Mouse (Mus musculus) yolk sac, embryonic 10.5 days (tissue): ENCODE results near the gene Ddx50.
"Not testable (repeated sequence)": the region's sequence is repeated elsewhere in the genome, so short reads cannot be mapped to it uniquely, and the experiment has no call there.

ENCODE experiments used
- DNase-seq: peaks from one replicate; pipeline ENCODE4 v3.0.0-alpha.2; 2017; ENCODE audit warnings: low spot score

Ddx50 gene

DNA sequence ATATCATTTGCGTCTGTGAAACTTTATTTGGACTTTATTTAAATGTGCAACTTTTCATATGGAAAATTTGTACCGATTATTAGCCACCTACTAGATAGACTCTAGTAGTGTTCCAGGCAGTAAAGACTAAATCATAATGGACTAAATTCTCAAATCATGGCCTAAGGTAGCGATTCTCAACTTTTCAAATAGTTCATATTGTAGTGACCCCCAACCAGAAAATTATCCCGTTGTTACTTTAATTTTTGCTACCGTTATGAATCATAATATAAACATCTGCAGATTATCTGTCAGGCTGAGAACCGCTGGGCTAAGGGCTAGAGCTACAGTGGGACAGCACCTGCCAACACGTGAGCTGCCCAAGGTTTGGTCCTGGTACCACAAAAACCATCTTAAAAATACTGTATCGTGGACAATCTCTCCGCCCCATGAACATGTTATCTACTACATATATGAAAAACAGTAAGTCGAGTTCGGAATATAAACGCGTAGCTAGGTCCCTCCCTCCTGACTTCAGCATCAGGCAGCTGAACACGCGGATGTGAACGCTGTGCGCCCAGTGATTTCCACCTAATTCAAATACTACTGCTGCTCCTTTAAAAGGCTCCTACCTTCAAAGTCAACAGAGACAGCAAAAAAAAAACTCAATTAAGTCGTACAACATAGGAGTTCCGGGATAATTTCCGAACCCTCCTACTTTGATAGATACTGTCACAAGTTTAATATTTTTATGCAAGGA, 49.8 kb downstream of the Ddx50 start:
- no peak for DNase-seq

DNA sequence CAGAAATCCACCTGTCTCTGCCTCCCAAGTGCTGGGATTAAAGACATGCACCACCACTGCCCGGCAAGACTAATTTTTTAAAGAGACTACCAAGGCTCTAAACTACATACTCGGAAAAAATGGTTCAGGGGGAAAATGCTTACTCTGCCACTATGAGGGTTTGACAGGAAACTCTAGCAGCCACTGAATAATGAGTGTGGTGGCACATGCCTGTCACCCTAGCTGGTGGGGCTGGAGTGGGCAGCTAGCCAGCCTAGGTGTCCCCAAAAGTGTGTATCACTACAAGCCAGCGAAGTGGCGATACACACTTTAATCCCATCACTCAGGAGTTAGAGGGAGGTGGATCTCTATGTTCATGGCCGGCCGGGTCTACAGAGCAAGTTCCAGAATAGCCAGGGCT, 51.0 kb downstream of the Ddx50 start:
- DNase-seq = no peak

DNA sequence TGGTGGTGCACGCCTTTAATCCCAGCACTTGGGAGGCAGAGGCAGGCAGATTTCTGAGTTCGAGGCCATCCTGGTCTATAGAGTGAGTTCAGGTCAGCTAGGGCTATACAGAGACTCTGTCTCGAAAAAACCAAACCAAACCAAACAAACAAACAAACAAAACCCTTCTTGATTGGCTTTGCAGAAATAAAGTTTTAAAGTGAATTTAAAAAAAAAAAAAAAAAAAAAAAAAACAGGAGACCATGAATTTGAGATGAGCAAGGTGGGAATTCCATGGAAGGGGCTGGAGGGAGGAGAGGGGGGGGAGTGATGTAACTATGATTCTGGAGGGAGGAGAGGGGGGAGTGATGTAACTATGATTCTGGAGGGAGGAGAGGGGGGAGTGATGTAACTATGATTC, 51.7 kb downstream of the Ddx50 start:
- not testable (repeated sequence) for DNase-seq

GRCm38 (mm10) chr10:62592496-62592895, 58.5 kb downstream of the Ddx50 start:
- DNase-seq = no peak

- peak; percentile 67 for DNase-seq
Observed at GRCm38 (mm10) chr10:62590200-62590599, 60.8 kb downstream of the Ddx50 start.

DNA sequence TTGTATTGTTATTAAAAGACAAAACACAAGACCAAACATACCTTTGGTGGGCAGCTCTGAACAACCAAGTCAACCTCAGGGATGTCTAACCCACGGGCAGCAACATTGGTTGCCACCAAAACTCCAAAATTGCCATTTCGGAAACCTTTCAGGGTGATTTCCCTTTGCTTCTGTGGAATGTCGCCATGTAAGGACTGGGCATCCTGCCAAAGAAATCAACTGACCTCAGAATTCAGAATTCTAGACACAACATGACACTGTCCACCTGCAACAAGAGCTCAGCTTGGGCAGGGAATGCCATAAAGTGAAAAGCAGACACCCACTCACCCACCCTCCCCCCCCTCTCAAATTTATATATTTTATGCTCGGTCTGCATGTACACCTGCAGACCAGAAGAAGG, 62.4 kb downstream of the Ddx50 start:
- DNase-seq = no peak

DNA sequence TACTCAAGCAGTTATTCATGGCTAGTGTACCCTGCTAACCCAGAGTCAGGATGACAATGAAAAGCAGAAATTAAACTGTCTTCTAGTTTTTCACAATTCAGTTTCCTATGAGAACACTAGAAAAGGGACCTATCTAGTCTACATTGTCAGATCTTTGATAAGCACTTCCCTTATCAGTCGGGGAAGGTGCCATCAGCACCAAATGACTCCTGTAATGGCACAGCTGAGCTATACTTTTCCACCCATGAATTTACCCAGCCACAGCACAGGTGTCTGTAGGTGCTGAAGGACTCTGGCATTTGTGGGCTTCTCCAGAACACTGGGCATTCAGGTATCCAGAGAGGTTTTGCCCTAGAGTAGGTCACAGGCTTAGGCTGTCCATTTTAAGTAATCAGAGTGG, 67.8 kb downstream of the Ddx50 start:
- DNase-seq = no peak

DNA sequence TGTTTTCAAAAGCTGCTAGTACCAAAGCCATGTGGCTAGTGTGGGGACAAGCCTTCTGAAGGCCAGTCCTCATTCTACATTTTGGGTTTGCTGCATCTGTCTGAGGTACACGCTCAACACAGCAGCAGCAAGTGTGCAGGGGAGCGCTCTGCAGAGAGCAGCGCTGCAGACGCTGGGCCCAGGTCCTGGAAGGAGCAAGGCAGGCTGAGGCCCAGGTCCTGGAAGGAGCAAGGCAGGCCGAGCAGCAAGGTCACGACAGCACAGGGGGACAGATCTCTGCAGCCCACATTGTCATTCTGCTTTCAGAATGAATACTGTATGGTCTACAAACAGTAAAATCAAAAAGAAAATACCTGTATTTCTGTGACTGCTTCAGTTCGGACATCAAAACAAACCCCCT, 68.3 kb downstream of the Ddx50 start:
- no peak for DNase-seq

DNA sequence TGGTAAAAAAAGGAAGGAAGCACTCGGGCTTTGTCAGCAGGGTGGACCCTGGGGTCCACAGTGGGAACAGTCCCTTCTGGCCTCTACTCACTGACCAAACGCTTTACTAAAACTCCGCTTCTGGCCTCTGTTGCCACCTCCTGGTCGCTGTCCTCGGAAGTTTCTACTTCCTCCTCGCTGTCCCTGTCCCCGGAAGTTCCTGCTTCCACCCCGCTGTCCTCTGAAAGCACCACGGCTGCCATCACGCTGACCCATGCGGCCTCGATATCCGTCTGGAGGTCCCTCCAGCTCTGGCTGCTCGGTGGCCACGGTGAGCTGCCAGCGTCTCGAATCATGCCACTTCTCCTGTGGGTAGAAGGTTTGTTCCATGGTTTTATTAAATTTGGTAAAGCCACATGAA, 68.8 kb downstream of the Ddx50 start:
- no peak for DNase-seq

- DNase-seq = not testable (repeated sequence)
Observed at GRCm38 (mm10) chr10:62579129-62579528, 71.9 kb downstream of the Ddx50 start.

DNA sequence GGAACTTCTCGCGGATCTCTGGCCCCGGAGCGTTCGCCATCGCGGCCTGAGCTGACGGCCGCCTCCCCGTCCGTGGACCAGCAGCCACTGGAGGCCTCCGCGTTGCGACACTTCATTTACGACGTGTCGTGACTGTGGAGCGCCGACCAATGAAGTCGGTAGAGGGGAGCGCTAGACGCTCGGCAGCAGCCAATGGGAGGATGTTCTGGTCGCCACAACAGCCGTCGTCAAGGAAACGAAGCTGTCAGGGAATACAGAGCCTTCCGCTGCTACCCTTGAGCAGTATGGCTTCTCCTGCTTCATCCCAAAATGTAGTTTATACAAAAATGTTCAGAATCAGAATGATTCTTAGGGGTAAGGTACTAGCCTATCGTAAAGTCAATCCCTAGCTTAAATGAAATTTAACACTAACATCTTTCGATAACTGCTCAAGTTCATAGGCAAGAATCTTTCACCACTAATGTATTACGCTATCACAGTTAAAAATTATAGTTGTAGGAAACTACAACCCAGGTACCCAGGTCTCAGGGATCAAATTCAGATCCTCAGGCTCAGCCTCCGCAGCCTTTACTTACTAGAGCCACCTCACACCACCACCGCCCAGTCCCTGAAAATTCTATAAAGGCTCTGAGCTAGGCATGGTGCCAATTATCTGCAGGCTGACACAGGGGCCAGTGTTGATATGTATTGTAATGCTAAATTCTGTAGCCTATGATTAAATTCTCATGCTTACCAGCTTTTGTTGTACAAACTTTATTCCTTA, 72.5 kb downstream of the Ddx50 start, which contains the start of gene Kif1bp:
Gene Kif1bp (minus strand): TSS at position 120 of the 763 bp plus-strand sequence.
- DNase-seq = peak; percentile 94

GRCm38 (mm10) chr10:62577673-62578337, 73.2 kb downstream of the Ddx50 start:
- no peak for DNase-seq

- no peak for DNase-seq
Observed at GRCm38 (mm10) chr10:62575001-62575400, 76.0 kb downstream of the Ddx50 start.

- peak; percentile 72 for DNase-seq
Observed at GRCm38 (mm10) chr10:62570126-62570871, 80.7 kb downstream of the Ddx50 start.

- DNase-seq = no peak
Observed at GRCm38 (mm10) chr10:62568861-62569260, 82.2 kb downstream of the Ddx50 start.
